Comparison of ENCODE assay signal across 7 mouse cellular contexts in the genomic region with DNA sequence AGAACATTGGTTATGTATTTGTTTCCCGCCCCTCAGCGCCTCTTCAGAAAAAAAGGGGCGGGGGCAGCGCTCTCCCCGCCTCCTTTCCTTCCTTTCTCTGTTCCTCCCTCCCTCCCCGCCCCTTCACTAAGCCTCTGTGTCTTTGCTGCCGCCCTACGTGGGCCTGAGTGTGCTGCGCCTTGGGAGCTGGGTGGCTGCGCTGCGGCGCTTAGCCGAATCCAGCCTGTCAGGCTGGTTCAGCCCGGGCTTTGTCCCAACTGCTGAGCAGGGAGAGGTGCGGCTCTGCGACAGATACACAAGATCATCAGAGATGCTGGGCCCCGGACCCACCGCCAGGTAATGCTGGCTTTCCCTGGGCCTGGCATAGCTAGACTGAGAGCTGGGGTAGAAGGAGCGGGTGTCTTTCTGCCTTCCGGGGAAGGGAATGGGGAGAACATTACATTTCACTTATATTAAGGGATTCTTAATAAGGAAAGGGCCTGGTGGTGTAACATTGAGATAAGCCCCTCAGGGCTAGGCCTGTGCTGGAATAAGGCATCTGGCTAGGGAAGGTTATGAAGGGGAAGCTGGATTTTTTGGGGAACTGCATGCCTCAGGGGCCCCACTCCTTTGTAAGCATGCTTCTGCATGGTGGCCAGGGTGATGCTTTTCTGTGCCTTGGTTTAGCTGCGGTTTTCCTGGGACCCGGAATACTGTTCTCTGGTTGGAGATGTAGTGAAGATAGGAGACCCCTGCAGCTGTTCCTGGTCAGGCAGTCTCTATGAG. TPM values are rescaled to one million over a fixed set of nuclear protein-coding genes. Genes with fewer than 3 reads are reported as not detected.
DNase-seq lines count a peak whose midpoint lies in the region; ATAC-seq and TF ChIP-seq lines count a peak whose summit lies in the region.

No protein-coding gene starts in this region.

- no peak for TF ChIP-seq CTCF in small intestine, adult 2 months (IDR thresholded peaks at IDR 0.05; ENCODE audit: extremely low read depth, insufficient read length, insufficient replicate concordance, low read depth, low read length)

- no peaks in the 10 kb centered on the region for H3K27me3 ChIP-seq in embryonic facial prominence, embryonic 12.5 days
- H3K27me3 ChIP-seq in limb, embryonic 10.5 days (ENCODE audit: low read depth, poor library complexity, severe bottlenecking): no peaks in the 10 kb centered on the region
- no peaks in the 10 kb centered on the region for H3K27me3 ChIP-seq in midbrain, embryonic 12.5 days
- H3K27me3 ChIP-seq in small intestine, adult 2 months (ENCODE audit: control insufficient read depth, insufficient read depth, low read length): no peaks in the 10 kb centered on the region

- no peaks in the 10 kb centered on the region for H3K9me3 ChIP-seq in embryonic facial prominence, embryonic 12.5 days
- no peaks in the 10 kb centered on the region for H3K9me3 ChIP-seq in limb, embryonic 10.5 days (replicated peaks)
- no peaks in the 10 kb centered on the region for H3K9me3 ChIP-seq in midbrain, embryonic 12.5 days

- no peaks in the 10 kb centered on the region for H3K36me3 ChIP-seq in embryonic facial prominence, embryonic 12.5 days
- H3K36me3 ChIP-seq in limb, embryonic 10.5 days: no peaks in the 10 kb centered on the region
- no peaks in the 10 kb centered on the region for H3K36me3 ChIP-seq in midbrain, embryonic 12.5 days
- no peaks in the 10 kb centered on the region; the same call in 1 of the 2 replicates for H3K36me3 ChIP-seq in small intestine, adult 2 months (ENCODE audit: control insufficient read depth, insufficient read depth, low read length)

- H3K4me3 ChIP-seq in embryonic facial prominence, embryonic 12.5 days: peak overlapping the region; percentile 52
- peak overlapping the region; percentile 58 for H3K4me3 ChIP-seq in limb, embryonic 10.5 days
- peak overlapping the region; percentile 58 for H3K4me3 ChIP-seq in midbrain, embryonic 12.5 days
- H3K4me3 ChIP-seq in small intestine, adult 2 months (ENCODE audit: low read depth, low read length): peak overlapping the region; percentile 47

- H3K4me2 ChIP-seq in embryonic facial prominence, embryonic 12.5 days (replicated peaks): peak overlapping the region; percentile 63
- H3K4me2 ChIP-seq in midbrain, embryonic 12.5 days (replicated peaks): peak overlapping the region; percentile 64

- peak; percentile 91 for ATAC-seq in embryonic facial prominence, embryonic 12.5 days (ENCODE audit: insufficient number of reproducible peaks, insufficient read depth, low FRiP score, low TSS enrichment)
- ATAC-seq in midbrain, embryonic 12.5 days (ENCODE audit: low FRiP score, low read depth): peak; percentile 98

- H3K27ac ChIP-seq in embryonic facial prominence, embryonic 12.5 days: peak overlapping the region; percentile 61
- peak overlapping the region; percentile 84 for H3K27ac ChIP-seq in limb, embryonic 10.5 days
- H3K27ac ChIP-seq in midbrain, embryonic 12.5 days (replicated peaks): peak overlapping the region; percentile 90
- peak overlapping the region; percentile 56; the same call in 1 of the 2 replicates for H3K27ac ChIP-seq in small intestine, adult 2 months (ENCODE audit: insufficient read depth, low read depth, low read length)

- peak; percentile 82 for DNase-seq in adrenal gland, postnatal 36 days
- peak; percentile 97 for DNase-seq in heart, adult 11 months
- DNase-seq in kidney, adult 11 months: peak; percentile 54
- peak; percentile 74 for DNase-seq in limb, embryonic 10.5 days (ENCODE audit: low spot score)

- H3K4me1 ChIP-seq in embryonic facial prominence, embryonic 12.5 days: peaks cover 17% of the 10 kb centered on the region
- H3K4me1 ChIP-seq in limb, embryonic 10.5 days: peaks cover 10% of the 10 kb centered on the region
- peaks cover 29% of the 10 kb centered on the region for H3K4me1 ChIP-seq in midbrain, embryonic 12.5 days
- H3K4me1 ChIP-seq in small intestine, adult 2 months (ENCODE audit: control insufficient read depth, insufficient read depth, insufficient read length, low read length): peaks cover 20% of the 10 kb centered on the region

- TF ChIP-seq POLR2A in small intestine, adult 2 months (IDR thresholded peaks at IDR 0.05; ENCODE audit: low read depth, low read length): 0 out of 2 replicates have a peak, but pooled peaks have one; percentile 21

- peak overlapping the region; percentile 71 for H3K9ac ChIP-seq in embryonic facial prominence, embryonic 12.5 days
- H3K9ac ChIP-seq in midbrain, embryonic 12.5 days (replicated peaks): peak overlapping the region; percentile 78

- 5% methylated on average over 20 of the region's 22 CpGs for WGBS in embryonic facial prominence, embryonic 12.5 days
- WGBS in limb, embryonic 10.5 days: 5% methylated on average over 22 of the region's 22 CpGs
- 5% methylated on average over 20 of the region's 22 CpGs for WGBS in midbrain, embryonic 12.5 days
- WGBS in small intestine, adult 2 months: 6% methylated on average over 22 of the region's 22 CpGs

RNA-seq across cellular contexts. Expression of a gene that starts 54.6 kb away (rescaled TPM):
- 10 to 100 TPM; 18.8 to 25.0 TPM for total RNA-seq in adrenal gland, postnatal 36 days (2021)
- polyA plus RNA-seq in embryonic facial prominence, embryonic 12.5 days (2016; fragmentation: Nextera tagmentation; extraction: Ambion mirVana): 36.9 and 38.1 TPM in 2 replicates
- 26.5 and 29.8 TPM in 2 replicates for polyA plus RNA-seq in limb, embryonic 10.5 days (2016; fragmentation: Nextera tagmentation; extraction: Ambion mirVana)
- 121 and 137 TPM in 2 replicates for polyA plus RNA-seq in midbrain, embryonic 12.5 days (2016; fragmentation: Nextera tagmentation; extraction: Ambion mirVana)
- polyA plus RNA-seq in small intestine, adult 2 months (2012; rRNA removed): 20.8 and 56.4 TPM in 2 replicates

Comparison
In these comparisons a context has a peak if more than half of its experiments do, and no peak if none do; other contexts are left out.
1. Peak in every context shown above with its lines: DNase-seq, ATAC-seq, H3K4me3 ChIP-seq and H3K27ac ChIP-seq.